Mouse (Mus musculus) heart, embryonic 16.5 days (tissue): ENCODE data around the gene Spopl. TPM values are rescaled to one million over a fixed set of nuclear protein-coding genes. Genes with fewer than 3 reads are reported as not detected.
"Not testable (repeated sequence)": the region's sequence is repeated elsewhere in the genome, so short reads cannot be mapped to it uniquely, and the experiment has no call there.

ENCODE experiments used
- ATAC-seq: fragments of 200-750 bp; cut with Nextera tagmentation; replicated peaks from 2 replicates; pipeline ENCODE4 v1.8.0; 2017; ENCODE audit warnings: moderate number of reproducible peaks; ENCODE audit not compliant: insufficient read depth, low FRiP score; ENCODE audit errors: extremely low read depth
- H3K27ac ChIP-seq: fragments of 300-500 bp; sonication (generic); 2 replicates; pipeline ENCODE4 v1.5.1; 2014; ENCODE audit warnings: mild to moderate bottlenecking, low read length, control low read depth, moderate library complexity
- H3K27me3 ChIP-seq: fragments of 300-500 bp; sonication (generic); 2 replicates; pipeline ENCODE4 v1.6.1; 2014; ENCODE audit warnings: low read length, mixed read lengths; ENCODE audit not compliant: control insufficient read depth, insufficient read depth
- H3K36me3 ChIP-seq: fragments of 300-500 bp; sonication (generic); 2 replicates; pipeline ENCODE4 v1.6.1; 2014; ENCODE audit not compliant: control insufficient read depth, insufficient read depth
- H3K4me1 ChIP-seq: fragments of 300-500 bp; sonication (generic); 2 replicates; pipeline ENCODE4 v1.6.1; 2014; ENCODE audit warnings: low read length, mixed read lengths; ENCODE audit not compliant: control insufficient read depth, insufficient read depth
- H3K4me2 ChIP-seq: fragments of 300-500 bp; sonication (generic); 2 replicates; pipeline ENCODE4 v1.6.1; 2014; ENCODE audit warnings: low read depth, mild to moderate bottlenecking, control low read depth, low read length
- H3K4me3 ChIP-seq: fragments of 300-500 bp; sonication (generic); 2 replicates; pipeline ENCODE4 v1.5.1; 2014; ENCODE audit warnings: mild to moderate bottlenecking, control low read depth, low read length
- H3K9ac ChIP-seq: fragments of 300-500 bp; sonication (generic); 2 replicates; pipeline ENCODE4 v1.6.1; 2014; ENCODE audit warnings: low read length, control low read depth
- H3K9me3 ChIP-seq: fragments of 300-500 bp; sonication (generic); replicated peaks from 2 replicates; pipeline ENCODE4 v1.6.1; 2016; ENCODE audit warnings: low read length; ENCODE audit not compliant: control insufficient read depth
- WGBS: fragments of 180-500 bp; shearing (Covaris S2); extraction: QIAGEN DNeasy Blood & Tissue Kit; methylation state at CpG from one replicate; pipeline ENCODE4 v1.1.7; 2014; 5-methylcytosine and 5-hydroxymethylcytosine counted together
- polyA plus RNA-seq: library from polyadenylated mRNA; unstranded; fragments of >200 nt; fragmentation: Nextera tagmentation; extraction: Ambion mirVana; gene quantifications from 2 replicates; pipeline ENCODE4 v1.2.1, GENCODE M21; 2015

Gene Spopl
- polyA plus RNA-seq, 1 experiment from 2014 or later: 7.8 TPM

DNA sequence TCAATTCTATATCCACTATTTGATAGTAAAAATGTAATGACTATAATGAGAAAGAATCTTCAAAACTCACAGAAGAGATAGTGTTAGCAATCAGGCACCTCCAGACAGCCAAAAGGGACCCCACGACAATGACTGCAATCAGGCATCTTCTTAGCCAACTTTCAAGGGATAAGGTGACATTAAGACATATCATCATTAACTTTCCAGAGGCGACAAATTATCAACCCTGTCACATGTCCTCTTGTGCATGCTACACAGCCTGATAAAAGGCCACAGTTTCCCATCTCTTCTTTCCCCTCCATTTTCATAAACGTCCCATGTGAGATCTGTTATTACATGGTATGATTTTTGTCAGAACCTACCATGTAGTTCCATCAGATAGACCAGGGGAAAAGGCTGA is 9.0 kb downstream of the Spopl start:
- H3K27me3 ChIP-seq: no peaks in the 10 kb centered on the region
- no peaks in the 10 kb centered on the region for H3K36me3 ChIP-seq
- WGBS: 78% methylated on average over 3 of the region's 3 CpGs
- H3K4me3 ChIP-seq: no peak overlapping the region
- no peaks in the 10 kb centered on the region for H3K9me3 ChIP-seq
- H3K9ac ChIP-seq: no peak overlapping the region
- no peak overlapping the region for H3K4me2 ChIP-seq
- H3K4me1 ChIP-seq: no peaks in the 10 kb centered on the region
- H3K27ac ChIP-seq: no peak overlapping the region
- no peak for ATAC-seq

DNA sequence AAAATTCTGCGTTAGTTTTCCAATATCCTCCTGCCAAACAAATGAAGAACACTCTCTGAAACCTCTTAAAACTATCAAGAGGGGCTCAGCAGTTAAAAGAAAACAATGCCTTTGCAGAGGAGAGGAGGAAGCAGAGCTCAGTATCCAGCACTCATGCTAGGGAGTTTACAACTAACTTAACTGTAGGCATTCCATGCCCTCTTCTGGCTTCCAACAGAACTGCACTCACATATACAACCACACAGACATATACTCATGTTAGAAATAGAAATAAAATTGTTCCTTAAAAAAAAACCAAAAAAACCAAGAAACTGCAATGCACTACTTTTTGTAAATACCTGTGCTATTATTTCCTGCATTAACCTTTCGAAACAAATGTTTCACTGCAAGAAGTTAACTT is 12.7 kb downstream of the Spopl start:
- H3K4me3 ChIP-seq: no peak overlapping the region
- H3K9ac ChIP-seq: no peak overlapping the region
- WGBS: 92% methylated on average over 2 of the region's 2 CpGs
- ATAC-seq: no peak
- H3K4me1 ChIP-seq: no peaks in the 10 kb centered on the region
- H3K36me3 ChIP-seq: no peaks in the 10 kb centered on the region
- H3K4me2 ChIP-seq: no peak overlapping the region
- H3K27ac ChIP-seq: no peak overlapping the region
- H3K27me3 ChIP-seq: no peaks in the 10 kb centered on the region
- no peaks in the 10 kb centered on the region for H3K9me3 ChIP-seq

DNA sequence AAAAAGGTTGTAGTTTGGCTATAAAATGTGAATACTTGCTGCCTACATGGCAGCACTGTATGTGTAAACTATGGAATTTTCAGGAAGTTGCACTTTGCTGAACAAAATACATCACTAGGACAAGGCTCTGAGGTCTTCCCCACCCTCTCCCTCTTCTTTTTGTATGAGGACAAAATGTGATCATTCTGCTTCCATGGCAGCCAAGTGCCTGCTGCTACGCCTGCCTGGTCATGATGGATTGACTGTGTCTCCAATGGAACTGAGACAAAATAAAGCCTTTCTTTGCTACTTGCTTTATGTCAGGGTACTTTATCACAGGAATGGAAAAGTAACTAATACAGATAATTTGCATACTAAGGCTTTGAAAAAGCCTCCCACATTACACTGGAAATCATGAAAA is 20.7 kb downstream of the Spopl start:
- WGBS: 94% methylated on average over 1 of the region's 1 CpGs
- ATAC-seq: no peak
- no peaks in the 10 kb centered on the region for H3K4me1 ChIP-seq

GRCm38 (mm10) chr2:23547220-23547619 is 24.7 kb downstream of the Spopl start:
- Histone ChIP-seq H3K4me3 (no peak overlapping the region), H3K27me3 (no peaks in the 10 kb centered on the region), H3K9me3 (no peaks in the 10 kb centered on the region), H3K4me2 (no peak overlapping the region), H3K27ac (no peak overlapping the region), H3K9ac (no peak overlapping the region), H3K4me1 (no peaks in the 10 kb centered on the region), H3K36me3 (no peaks in the 10 kb centered on the region)
- 97% methylated on average over 1 of the region's 1 CpGs for WGBS
- no peak for ATAC-seq

More for the DNA sequence above, 20.7 kb downstream of the Spopl start:
- H3K27me3 ChIP-seq: no peaks in the 10 kb centered on the region
- no peak overlapping the region for H3K4me2 ChIP-seq
- no peaks in the 10 kb centered on the region for H3K9me3 ChIP-seq
- no peak overlapping the region for H3K9ac ChIP-seq
- no peaks in the 10 kb centered on the region for H3K36me3 ChIP-seq
- H3K4me3 ChIP-seq: no peak overlapping the region
- H3K27ac ChIP-seq: no peak overlapping the region

DNA sequence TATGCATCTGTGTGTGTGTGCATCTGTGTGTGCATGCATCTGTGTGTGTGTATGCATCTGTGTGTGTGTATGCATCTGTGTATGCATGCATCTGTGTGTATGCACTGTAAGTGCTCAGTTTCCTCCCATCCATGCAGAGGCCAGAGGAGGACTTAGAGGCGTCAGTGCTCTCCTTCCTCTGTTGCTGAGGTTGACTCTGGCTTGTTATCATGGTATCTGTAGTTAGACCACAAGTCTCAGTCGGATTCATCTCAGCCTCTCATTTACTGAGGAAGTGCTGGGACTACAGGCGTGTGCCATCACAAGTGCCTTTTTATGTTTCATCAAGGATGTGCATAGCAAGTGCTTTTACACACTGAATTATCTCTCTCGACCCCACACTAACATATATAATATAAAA is 31.9 kb downstream of the Spopl start:
- H3K9me3 ChIP-seq: no peaks in the 10 kb centered on the region
- H3K9ac ChIP-seq: no peak overlapping the region
- peaks cover 5% of the 10 kb centered on the region for H3K36me3 ChIP-seq
- H3K4me2 ChIP-seq: no peak overlapping the region
- H3K27ac ChIP-seq: no peak overlapping the region
- 66% methylated on average over 4 of the region's 4 CpGs for WGBS
- ATAC-seq: no peak
- H3K27me3 ChIP-seq: no peaks in the 10 kb centered on the region
- no peaks in the 10 kb centered on the region for H3K4me1 ChIP-seq
- no peak overlapping the region for H3K4me3 ChIP-seq

- 91% methylated on average over 2 of the region's 2 CpGs for WGBS
- not testable (repeated sequence) for H3K27me3 ChIP-seq, H3K4me2 ChIP-seq, H3K4me1 ChIP-seq, H3K9ac ChIP-seq, ATAC-seq, H3K9me3 ChIP-seq, H3K27ac ChIP-seq, H3K4me3 ChIP-seq
- peaks cover 24% of the 10 kb centered on the region for H3K36me3 ChIP-seq
Observed at GRCm38 (mm10) chr2:23527717-23528116, 44.2 kb downstream of the Spopl start.

GRCm38 (mm10) chr2:23505141-23505540 is 66.8 kb downstream of the Spopl start:
- 90% methylated on average over 3 of the region's 3 CpGs for WGBS
- Histone ChIP-seq H3K36me3 (peaks cover 13% of the 10 kb centered on the region), H3K4me1 (no peaks in the 10 kb centered on the region), H3K9ac (no peak overlapping the region), H3K27ac (no peak overlapping the region), H3K4me2 (no peak overlapping the region), H3K4me3 (no peak overlapping the region), H3K9me3 (no peaks in the 10 kb centered on the region; the same call in 1 of the 2 replicates), H3K27me3 (no peaks in the 10 kb centered on the region)
- ATAC-seq: no peak

DNA sequence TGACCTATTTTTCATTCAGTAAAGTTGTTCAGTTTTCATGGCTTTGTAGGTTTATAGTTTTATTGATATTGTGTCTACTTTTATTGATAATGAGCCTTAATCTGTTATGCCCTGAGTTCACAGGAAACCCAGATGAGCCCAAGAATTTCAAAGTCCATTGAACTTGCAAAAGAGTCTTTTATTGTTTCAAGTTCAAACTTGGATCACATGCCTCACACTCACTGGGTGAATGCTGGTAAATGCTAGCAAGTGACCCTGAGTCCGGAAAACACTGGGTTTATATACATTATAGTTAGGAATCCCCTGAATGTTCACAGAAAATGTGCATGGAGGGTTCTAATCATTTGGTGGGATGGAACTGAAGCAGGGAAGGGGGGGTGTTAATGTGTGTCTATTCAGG is 90.2 kb downstream of the Spopl start:
- Histone ChIP-seq H3K9me3 (no peaks in the 10 kb centered on the region), H3K4me3 (no peak overlapping the region), H3K27ac (no peak overlapping the region), H3K4me2 (no peak overlapping the region), H3K4me1 (no peaks in the 10 kb centered on the region), H3K27me3 (no peaks in the 10 kb centered on the region), H3K9ac (no peak overlapping the region), H3K36me3 (no peaks in the 10 kb centered on the region)
- no peak for ATAC-seq
- 81% methylated on average over 1 of the region's 1 CpGs for WGBS

GRCm38 (mm10) chr2:23467471-23467870 is 104.4 kb downstream of the Spopl start:
- Histone ChIP-seq H3K27ac (no peak overlapping the region), H3K9me3 (peaks cover 3% of the 10 kb centered on the region; the same call in 1 of the 2 replicates), H3K36me3 (no peaks in the 10 kb centered on the region), H3K27me3 (no peaks in the 10 kb centered on the region), H3K4me3 (no peak overlapping the region), H3K4me1 (no peaks in the 10 kb centered on the region), H3K9ac (no peak overlapping the region), H3K4me2 (no peak overlapping the region)
- 65% methylated on average over 1 of the region's 1 CpGs for WGBS
- no peak for ATAC-seq

- no peaks in the 10 kb centered on the region for H3K4me1 ChIP-seq
Observed at GRCm38 (mm10) chr2:23457452-23457851, 114.5 kb downstream of the Spopl start.

More at GRCm38 (mm10) chr2:23457452-23457851, 114.5 kb downstream of the Spopl start:
- H3K4me3 ChIP-seq: no peak overlapping the region
- no peaks in the 10 kb centered on the region for H3K9me3 ChIP-seq
- no peak overlapping the region for H3K27ac ChIP-seq
- H3K9ac ChIP-seq: no peak overlapping the region
- no peak overlapping the region for H3K4me2 ChIP-seq
- no peaks in the 10 kb centered on the region for H3K36me3 ChIP-seq
- H3K27me3 ChIP-seq: no peaks in the 10 kb centered on the region
- no peak for ATAC-seq
